Mouse (Mus musculus): ENCODE results near the gene Gm572.

- TF ChIP-seq GATA1 (IDR thresholded peaks at IDR 0.05; ENCODE audit: low read length) (no peak), TAL1 (IDR thresholded peaks at IDR 0.05; ENCODE audit: low read length) (no peak)
These were observed 31.9 kb downstream of the Gm572 start for GRCm38 (mm10) chr4:148675043-148675442.

Data from erythroblast, embryonic 14.5 days (primary cell).